Mouse (Mus musculus): ENCODE data around the gene Pdzd8.
A peak's percentile ranks its signal among the peaks of the same experiment; 100 is the strongest.

Pdzd8 gene

GRCm38 (mm10) chr19:59345658-59346283 is at the start of gene Pdzd8:
Gene Pdzd8, minus strand, starts transcription at chr19:59345780.
- DNase-seq, result peak; percentile 91

- no peak for DNase-seq
Measured at GRCm38 (mm10) chr19:59393777-59394441, 48.3 kb upstream of the Pdzd8 start.

- peak; percentile 81 for DNase-seq
Measured at GRCm38 (mm10) chr19:59388847-59389606, 43.4 kb upstream of the Pdzd8 start.

GRCm38 (mm10) chr19:59388399-59388798 is 42.8 kb upstream of the Pdzd8 start:
- DNase-seq, result no peak

- peak; percentile 28 for DNase-seq
Measured at GRCm38 (mm10) chr19:59387178-59387577, 41.6 kb upstream of the Pdzd8 start.

GRCm38 (mm10) chr19:59384582-59385495 is 39.3 kb upstream of the Pdzd8 start:
- no peak for DNase-seq

GRCm38 (mm10) chr19:59382416-59382917 is 36.9 kb upstream of the Pdzd8 start:
- DNase-seq, result no peak

- DNase-seq, result no peak
Measured at GRCm38 (mm10) chr19:59379995-59380394, 34.4 kb upstream of the Pdzd8 start.

- no peak for DNase-seq
Measured at GRCm38 (mm10) chr19:59376481-59376880, 30.9 kb upstream of the Pdzd8 start.

- DNase-seq, result no peak
Measured at GRCm38 (mm10) chr19:59374940-59375339, 29.4 kb upstream of the Pdzd8 start.

GRCm38 (mm10) chr19:59372928-59373327 is 27.3 kb upstream of the Pdzd8 start:
- DNase-seq, result no peak

- no peak for DNase-seq
Measured at GRCm38 (mm10) chr19:59371016-59371415, 25.4 kb upstream of the Pdzd8 start.

- no peak for DNase-seq
Measured at GRCm38 (mm10) chr19:59367892-59368291, 22.3 kb upstream of the Pdzd8 start.

GRCm38 (mm10) chr19:59366724-59367123 is 21.1 kb upstream of the Pdzd8 start:
- DNase-seq, result no peak

GRCm38 (mm10) chr19:59363666-59364065 is 18.1 kb upstream of the Pdzd8 start:
- DNase-seq, result no peak

- DNase-seq, result no peak
Measured at GRCm38 (mm10) chr19:59362646-59363045, 17.1 kb upstream of the Pdzd8 start.

- DNase-seq, result no peak
Measured at GRCm38 (mm10) chr19:59360486-59360896, 14.9 kb upstream of the Pdzd8 start.

- no peak for DNase-seq
Measured at GRCm38 (mm10) chr19:59359202-59359601, 13.6 kb upstream of the Pdzd8 start.

GRCm38 (mm10) chr19:59357878-59358277 is 12.3 kb upstream of the Pdzd8 start:
- no peak for DNase-seq

- no peak for DNase-seq
Measured at GRCm38 (mm10) chr19:59356843-59357595, 11.4 kb upstream of the Pdzd8 start.

GRCm38 (mm10) chr19:59356388-59356787 is 10.8 kb upstream of the Pdzd8 start:
- no peak for DNase-seq

GRCm38 (mm10) chr19:59354906-59355305 is 9.3 kb upstream of the Pdzd8 start:
- no peak for DNase-seq

All from lung, postnatal 10 days (tissue).